Mouse (Mus musculus): ENCODE results near the gene Cacng1. TPM values are rescaled to one million over a fixed set of nuclear protein-coding genes. Genes with fewer than 3 reads are reported as not detected.

The Cacng1 gene
- total and polyA plus RNA-seq, 3 experiments: 0.04 TPM; not detected in 2

- TF ChIP-seq POLR2AphosphoS5 (IDR thresholded peaks at IDR 0.05; ENCODE audit: insufficient replicate concordance, low read depth, low read length): no peak
- TF ChIP-seq CTCF (IDR thresholded peaks at IDR 0.05; ENCODE audit: low read depth, low read length): no peak
- no peak for TF ChIP-seq GATA1 (IDR thresholded peaks at IDR 0.05; ENCODE audit: borderline replicate concordance, low read length)
- TF ChIP-seq GATA2 (IDR thresholded peaks at IDR 0.05; ENCODE audit: borderline replicate concordance, low read depth, low read length): no peak
- no peak for TF ChIP-seq TAL1 (conservative IDR thresholded peaks at IDR 0.05; ENCODE audit: low read depth, low read length)
- H3K4me3 ChIP-seq (ENCODE audit: low read depth, low read length): no peak overlapping the region; the same call in 1 of the 2 replicates
- ATAC-seq (ENCODE audit: extremely low read depth, insufficient number of reproducible peaks, low FRiP score, poor library complexity, severe bottlenecking) (peak; percentile 40; the same call in 1 of the 2 replicates), DNase-seq (ENCODE audit: low spot score) (no peak)
- H3K9me3 ChIP-seq (replicated peaks): no peaks in the 10 kb centered on the region
- H3K27me3 ChIP-seq (ENCODE audit: insufficient read depth, low read length): peaks cover 41% of the 10 kb centered on the region
- no peaks in the 10 kb centered on the region for H3K36me3 ChIP-seq (replicated peaks)
- peaks cover 24% of the 10 kb centered on the region for H3K4me1 ChIP-seq (ENCODE audit: insufficient read depth, low read depth, low read length)
These were observed 12.8 kb downstream of the Cacng1 start for GRCm38 (mm10) chr11:107703272-107704134.

DNA sequence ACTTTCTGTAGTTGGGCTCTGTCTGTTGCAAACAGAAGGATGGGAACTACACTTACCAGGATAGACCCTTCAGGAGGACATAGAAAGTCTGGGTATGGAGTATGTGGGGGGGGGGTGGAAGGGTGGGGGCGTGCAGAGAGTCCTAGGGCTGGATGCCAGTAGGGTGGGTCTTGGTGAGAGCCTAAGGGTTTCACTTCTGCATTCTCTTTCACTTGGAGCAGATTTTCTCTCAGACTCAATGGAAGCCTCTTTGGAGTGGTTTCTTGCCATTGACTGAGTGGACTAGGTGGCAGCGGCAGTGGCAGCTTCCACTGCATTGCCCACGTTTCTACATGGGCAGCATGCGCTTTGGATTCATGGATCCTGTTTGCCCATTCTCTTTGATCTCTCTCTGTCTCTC, 16.4 kb downstream of the Cacng1 start:
- DNase-seq (ENCODE audit: low spot score) (no peak), ATAC-seq (ENCODE audit: extremely low read depth, insufficient number of reproducible peaks, low FRiP score, poor library complexity, severe bottlenecking) (no peak)
- TF ChIP-seq POLR2AphosphoS5 (IDR thresholded peaks at IDR 0.05; ENCODE audit: insufficient replicate concordance, low read depth, low read length): no peak
- no peak overlapping the region for H3K4me3 ChIP-seq (ENCODE audit: low read depth, low read length)
- peaks cover 33% of the 10 kb centered on the region for H3K4me1 ChIP-seq (ENCODE audit: insufficient read depth, low read depth, low read length)
- peaks cover 4% of the 10 kb centered on the region; the same call in 1 of the 2 replicates for H3K9me3 ChIP-seq (replicated peaks)
- H3K27me3 ChIP-seq (ENCODE audit: insufficient read depth, low read length): peaks cover 18% of the 10 kb centered on the region
- H3K36me3 ChIP-seq (replicated peaks): no peaks in the 10 kb centered on the region

DNA sequence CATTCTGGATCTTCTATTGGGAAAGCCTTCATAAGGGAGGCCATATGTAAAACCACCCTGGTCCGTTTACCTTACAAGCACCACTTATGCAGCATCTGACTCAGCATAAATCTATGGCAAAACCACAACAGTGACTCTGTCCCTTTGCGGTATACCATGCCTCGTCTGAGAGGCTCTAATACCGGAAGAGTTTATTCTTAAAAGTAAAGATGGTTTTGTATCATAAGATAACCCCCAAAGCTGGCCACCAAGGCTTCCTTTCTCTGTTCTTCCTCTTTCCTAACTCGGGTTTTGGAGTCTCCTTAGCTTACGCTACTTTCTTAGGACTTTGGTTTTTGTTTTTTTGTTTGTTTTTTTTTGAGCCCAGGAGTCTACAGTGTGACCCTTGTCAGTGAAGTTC, 23.0 kb downstream of the Cacng1 start:
- Histone ChIP-seq H3K4me1 (ENCODE audit: insufficient read depth, low read depth, low read length) (peaks cover 56% of the 10 kb centered on the region), H3K4me3 (ENCODE audit: low read depth, low read length) (no peak overlapping the region), H3K27me3 (ENCODE audit: insufficient read depth, low read length) (no peaks in the 10 kb centered on the region), H3K36me3 (replicated peaks) (peaks cover 14% of the 10 kb centered on the region), H3K9me3 (replicated peaks) (peaks cover 4% of the 10 kb centered on the region; the same call in 1 of the 2 replicates)
- ATAC-seq (ENCODE audit: extremely low read depth, insufficient number of reproducible peaks, low FRiP score, poor library complexity, severe bottlenecking): peak; percentile 97
- no peak for TF ChIP-seq POLR2AphosphoS5 (IDR thresholded peaks at IDR 0.05; ENCODE audit: insufficient replicate concordance, low read depth, low read length)
- TF ChIP-seq TAL1 (conservative IDR thresholded peaks at IDR 0.05; ENCODE audit: low read depth, low read length): 0 out of 2 replicates have a peak, but pooled peaks have one; percentile 9
- peak; percentile 64 for DNase-seq (ENCODE audit: low spot score)

- TF ChIP-seq GATA2 (IDR thresholded peaks at IDR 0.05; ENCODE audit: borderline replicate concordance, low read depth, low read length) (no peak), GATA1 (IDR thresholded peaks at IDR 0.05; ENCODE audit: borderline replicate concordance, low read length) (no peak), CTCF (IDR thresholded peaks at IDR 0.05; ENCODE audit: low read depth, low read length) (no peak), TAL1 (conservative IDR thresholded peaks at IDR 0.05; ENCODE audit: low read depth, low read length) (no peak), POLR2AphosphoS5 (IDR thresholded peaks at IDR 0.05; ENCODE audit: insufficient replicate concordance, low read depth, low read length) (no peak)
- ATAC-seq (ENCODE audit: extremely low read depth, insufficient number of reproducible peaks, low FRiP score, poor library complexity, severe bottlenecking) (no peak), DNase-seq (ENCODE audit: low spot score) (no peak)
- H3K27me3 ChIP-seq (ENCODE audit: insufficient read depth, low read length): no peaks in the 10 kb centered on the region
- peaks cover 25% of the 10 kb centered on the region for H3K36me3 ChIP-seq (replicated peaks)
- peaks cover under 1% of the 10 kb centered on the region for H3K9me3 ChIP-seq (replicated peaks)
- H3K4me1 ChIP-seq (ENCODE audit: insufficient read depth, low read depth, low read length): peaks cover 60% of the 10 kb centered on the region
- H3K4me3 ChIP-seq (ENCODE audit: low read depth, low read length): no peak overlapping the region
These were observed 24.8 kb downstream of the Cacng1 start for GRCm38 (mm10) chr11:107691569-107691968.

DNA sequence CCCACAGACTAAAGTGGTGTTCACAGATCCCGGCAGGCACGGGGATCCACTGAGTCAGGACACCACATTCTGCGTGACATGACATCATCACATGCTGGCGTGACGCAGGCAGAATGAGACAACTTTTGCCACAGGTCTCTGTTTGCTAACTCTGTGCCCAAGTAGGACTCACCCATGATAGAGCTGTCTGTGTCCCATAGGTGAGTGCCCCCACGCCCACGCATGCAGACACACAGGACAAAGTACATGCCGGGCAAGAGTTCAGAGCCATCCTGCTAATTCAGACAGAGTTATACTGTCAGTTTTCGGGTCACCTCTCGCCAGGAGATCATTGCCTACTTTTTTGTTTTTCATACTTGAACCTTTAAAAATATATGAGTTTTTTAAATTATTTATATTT, 27.8 kb downstream of the Cacng1 start:
- TF ChIP-seq GATA2 (IDR thresholded peaks at IDR 0.05; ENCODE audit: borderline replicate concordance, low read depth, low read length) (no peak), GATA1 (IDR thresholded peaks at IDR 0.05; ENCODE audit: borderline replicate concordance, low read length) (no peak), TAL1 (conservative IDR thresholded peaks at IDR 0.05; ENCODE audit: low read depth, low read length) (no peak), CTCF (IDR thresholded peaks at IDR 0.05; ENCODE audit: low read depth, low read length) (no peak), POLR2AphosphoS5 (IDR thresholded peaks at IDR 0.05; ENCODE audit: insufficient replicate concordance, low read depth, low read length) (no peak)
- H3K9me3 ChIP-seq (replicated peaks): peaks cover 6% of the 10 kb centered on the region
- peaks cover 56% of the 10 kb centered on the region for H3K4me1 ChIP-seq (ENCODE audit: insufficient read depth, low read depth, low read length)
- peaks cover 52% of the 10 kb centered on the region for H3K36me3 ChIP-seq (replicated peaks)
- H3K4me3 ChIP-seq (ENCODE audit: low read depth, low read length): no peak overlapping the region
- DNase-seq (ENCODE audit: low spot score) (no peak), ATAC-seq (ENCODE audit: extremely low read depth, insufficient number of reproducible peaks, low FRiP score, poor library complexity, severe bottlenecking) (no peak)
- no peaks in the 10 kb centered on the region for H3K27me3 ChIP-seq (ENCODE audit: insufficient read depth, low read length)

DNA sequence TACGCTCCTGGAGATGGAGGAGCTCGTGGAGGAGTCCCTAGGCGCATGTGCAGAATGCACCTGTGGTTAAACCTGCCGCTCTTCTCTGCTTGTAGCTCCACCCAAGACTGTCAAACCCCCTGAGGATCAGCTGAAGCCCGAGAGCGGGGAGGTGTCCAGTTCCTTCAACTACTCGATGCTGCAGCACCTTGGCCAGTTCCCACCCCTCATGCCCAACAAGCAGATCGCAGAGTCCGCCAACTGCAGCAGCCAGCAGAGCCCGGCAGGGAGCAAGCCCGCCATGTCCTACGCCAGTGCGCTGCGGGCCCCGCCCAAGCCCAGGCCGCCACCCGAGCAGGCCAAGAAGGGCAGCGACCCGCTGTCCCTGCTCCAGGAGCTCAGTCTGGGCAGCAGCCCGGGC, 30.0 kb downstream of the Cacng1 start:
- no peak for DNase-seq (ENCODE audit: low spot score)
- H3K4me3 ChIP-seq (ENCODE audit: low read depth, low read length): no peak overlapping the region; the same call in 1 of the 2 replicates
- TF ChIP-seq TAL1 (conservative IDR thresholded peaks at IDR 0.05; ENCODE audit: low read depth, low read length) (no peak), GATA2 (IDR thresholded peaks at IDR 0.05; ENCODE audit: borderline replicate concordance, low read depth, low read length) (no peak), POLR2AphosphoS5 (IDR thresholded peaks at IDR 0.05; ENCODE audit: insufficient replicate concordance, low read depth, low read length) (no peak), GATA1 (IDR thresholded peaks at IDR 0.05; ENCODE audit: borderline replicate concordance, low read length) (no peak), CTCF (IDR thresholded peaks at IDR 0.05; ENCODE audit: low read depth, low read length) (no peak)
- H3K4me1 ChIP-seq (ENCODE audit: insufficient read depth, low read depth, low read length): peaks cover 62% of the 10 kb centered on the region
- H3K9me3 ChIP-seq (replicated peaks): peaks cover 6% of the 10 kb centered on the region
- H3K27me3 ChIP-seq (ENCODE audit: insufficient read depth, low read length): no peaks in the 10 kb centered on the region
- peaks cover 51% of the 10 kb centered on the region for H3K36me3 ChIP-seq (replicated peaks)
- no peak for ATAC-seq (ENCODE audit: extremely low read depth, insufficient number of reproducible peaks, low FRiP score, poor library complexity, severe bottlenecking)

Measured in G1E (cell line).